Mouse (Mus musculus): ENCODE results near the gene Cacnb3. TPM values are rescaled to one million over a fixed set of nuclear protein-coding genes. Genes with fewer than 3 reads are reported as not detected.

Cacnb3 gene
- total and polyA plus RNA-seq, 2 experiments from 2014 or later, result 139 to 191 TPM

DNA sequence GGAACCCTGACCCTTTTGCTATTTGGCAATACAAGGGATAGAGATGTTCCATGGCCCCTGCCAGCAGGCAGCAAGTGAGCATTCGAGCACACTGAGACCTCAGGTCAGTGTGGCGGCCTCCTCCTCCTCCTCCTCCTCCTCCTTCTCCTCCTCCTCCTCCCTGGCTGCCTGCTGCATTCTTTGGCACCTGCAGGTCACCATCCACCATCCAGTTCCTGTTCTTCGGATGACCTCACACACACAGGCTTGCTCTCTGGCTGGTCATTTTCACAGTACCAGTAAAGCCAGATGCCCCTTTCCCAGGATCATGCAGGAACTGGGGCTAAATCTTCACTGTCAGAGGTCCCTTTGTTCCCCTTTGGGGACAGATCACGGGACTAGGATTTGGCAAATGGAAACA is 39.2 kb upstream of the Cacnb3 start:
- no peak overlapping the region for H3K4me3 ChIP-seq (ENCODE audit: low read depth, low read length)
- H3K27me3 ChIP-seq (ENCODE audit: insufficient read depth, low read length), result no peaks in the 10 kb centered on the region
- H3K9me3 ChIP-seq (ENCODE audit: low read length), result no peaks in the 10 kb centered on the region
- peaks cover 61% of the 10 kb centered on the region for H3K36me3 ChIP-seq (ENCODE audit: insufficient read depth)
- H3K4me2 ChIP-seq (ENCODE audit: low read depth), result no peak overlapping the region
- H3K9ac ChIP-seq, result no peak overlapping the region
- no peak for DNase-seq
- WGBS, result 55% methylated on average over 4 of the region's 4 CpGs
- ATAC-seq, result no peak
- H3K4me1 ChIP-seq (ENCODE audit: insufficient read depth), result no peaks in the 10 kb centered on the region
- H3K27ac ChIP-seq (ENCODE audit: low read depth, low read length), result no peak overlapping the region
- no peak for TF ChIP-seq CTCF (IDR thresholded peaks at IDR 0.05; ENCODE audit: low read depth)

DNA sequence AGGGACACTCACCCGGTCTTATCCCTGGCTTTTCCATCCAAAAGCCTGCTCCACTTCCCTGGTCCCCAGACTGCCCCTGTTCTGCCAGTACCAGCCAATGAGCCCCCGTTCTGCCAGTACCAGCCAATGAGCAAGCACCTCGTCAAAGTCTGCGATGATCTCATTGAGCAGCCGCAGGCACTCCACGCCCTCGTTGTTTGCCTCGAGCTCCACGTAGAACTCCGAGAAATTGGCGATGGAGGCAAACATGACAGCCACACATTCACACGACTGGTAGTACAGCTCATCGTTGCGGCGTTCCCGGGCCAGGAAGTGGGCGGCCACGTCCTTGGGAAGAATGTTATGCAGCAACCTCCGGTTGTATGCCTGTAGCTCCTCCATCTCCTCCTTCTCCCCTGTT is 36.4 kb upstream of the Cacnb3 start:
- 80% methylated on average over 19 of the region's 19 CpGs for WGBS
- no peak for TF ChIP-seq CTCF (IDR thresholded peaks at IDR 0.05; ENCODE audit: low read depth)

GRCm38 (mm10) chr15:98595049-98595448 is 35.6 kb upstream of the Cacnb3 start:
- peaks cover 90% of the 10 kb centered on the region for H3K36me3 ChIP-seq (ENCODE audit: insufficient read depth)
- H3K9me3 ChIP-seq (ENCODE audit: low read length), result no peaks in the 10 kb centered on the region
- no peak overlapping the region for H3K4me2 ChIP-seq (ENCODE audit: low read depth)
- 94% methylated on average over 5 of the region's 5 CpGs for WGBS
- H3K4me3 ChIP-seq (ENCODE audit: low read depth, low read length), result no peak overlapping the region
- H3K27me3 ChIP-seq (ENCODE audit: insufficient read depth, low read length), result no peaks in the 10 kb centered on the region
- H3K27ac ChIP-seq (ENCODE audit: low read depth, low read length), result no peak overlapping the region
- no peak for ATAC-seq
- no peak for DNase-seq
- H3K9ac ChIP-seq, result no peak overlapping the region
- no peak for TF ChIP-seq CTCF (IDR thresholded peaks at IDR 0.05; ENCODE audit: low read depth)
- no peaks in the 10 kb centered on the region for H3K4me1 ChIP-seq (ENCODE audit: insufficient read depth)

More for the DNA sequence above, 36.4 kb upstream of the Cacnb3 start:
- H3K9me3 ChIP-seq (ENCODE audit: low read length), result no peaks in the 10 kb centered on the region
- peak; percentile 36; the same call in 1 of the 2 replicates for ATAC-seq
- H3K4me2 ChIP-seq (ENCODE audit: low read depth), result no peak overlapping the region
- H3K27ac ChIP-seq (ENCODE audit: low read depth, low read length), result no peak overlapping the region
- no peaks in the 10 kb centered on the region for H3K4me1 ChIP-seq (ENCODE audit: insufficient read depth)
- H3K9ac ChIP-seq, result no peak overlapping the region
- no peaks in the 10 kb centered on the region for H3K27me3 ChIP-seq (ENCODE audit: insufficient read depth, low read length)
- H3K4me3 ChIP-seq (ENCODE audit: low read depth, low read length), result no peak overlapping the region
- H3K36me3 ChIP-seq (ENCODE audit: insufficient read depth), result peaks cover 84% of the 10 kb centered on the region
- no peak for DNase-seq

GRCm38 (mm10) chr15:98596609-98597008 is 34.0 kb upstream of the Cacnb3 start:
- no peak for ATAC-seq
- no peak for DNase-seq
- H3K9ac ChIP-seq, result no peak overlapping the region
- WGBS, result 93% methylated on average over 14 of the region's 14 CpGs
- no peak overlapping the region for H3K4me2 ChIP-seq (ENCODE audit: low read depth)
- no peaks in the 10 kb centered on the region for H3K4me1 ChIP-seq (ENCODE audit: insufficient read depth)
- H3K27ac ChIP-seq (ENCODE audit: low read depth, low read length), result no peak overlapping the region
- no peak for TF ChIP-seq CTCF (IDR thresholded peaks at IDR 0.05; ENCODE audit: low read depth)
- no peaks in the 10 kb centered on the region for H3K9me3 ChIP-seq (ENCODE audit: low read length)
- H3K4me3 ChIP-seq (ENCODE audit: low read depth, low read length), result no peak overlapping the region
- no peaks in the 10 kb centered on the region for H3K27me3 ChIP-seq (ENCODE audit: insufficient read depth, low read length)
- H3K36me3 ChIP-seq (ENCODE audit: insufficient read depth), result peaks cover 88% of the 10 kb centered on the region

GRCm38 (mm10) chr15:98600036-98600709 is 30.5 kb upstream of the Cacnb3 start:
- Histone ChIP-seq H3K4me1 (ENCODE audit: insufficient read depth) (no peaks in the 10 kb centered on the region), H3K9me3 (ENCODE audit: low read length) (no peaks in the 10 kb centered on the region), H3K9ac (no peak overlapping the region), H3K36me3 (ENCODE audit: insufficient read depth) (peaks cover 73% of the 10 kb centered on the region), H3K4me3 (ENCODE audit: low read depth, low read length) (no peak overlapping the region), H3K4me2 (ENCODE audit: low read depth) (no peak overlapping the region), H3K27ac (ENCODE audit: low read depth, low read length) (no peak overlapping the region), H3K27me3 (ENCODE audit: insufficient read depth, low read length) (no peaks in the 10 kb centered on the region)
- TF ChIP-seq CTCF (IDR thresholded peaks at IDR 0.05; ENCODE audit: low read depth), result no peak
- DNase-seq, result no peak
- no peak for ATAC-seq
- 82% methylated on average over 12 of the region's 12 CpGs for WGBS

- Histone ChIP-seq H3K27me3 (ENCODE audit: insufficient read depth, low read length) (no peaks in the 10 kb centered on the region), H3K9me3 (ENCODE audit: low read length) (no peaks in the 10 kb centered on the region), H3K4me3 (ENCODE audit: low read depth, low read length) (no peak overlapping the region), H3K9ac (no peak overlapping the region), H3K4me1 (ENCODE audit: insufficient read depth) (no peaks in the 10 kb centered on the region), H3K27ac (ENCODE audit: low read depth, low read length) (no peak overlapping the region), H3K4me2 (ENCODE audit: low read depth) (no peak overlapping the region), H3K36me3 (ENCODE audit: insufficient read depth) (peaks cover 57% of the 10 kb centered on the region)
- no peak for TF ChIP-seq CTCF (IDR thresholded peaks at IDR 0.05; ENCODE audit: low read depth)
- WGBS, result 78% methylated on average over 7 of the region's 7 CpGs
- DNase-seq (no peak), ATAC-seq (no peak)
These were observed 28.8 kb upstream of the Cacnb3 start for GRCm38 (mm10) chr15:98601832-98602190.

GRCm38 (mm10) chr15:98602191-98602881 is 28.3 kb upstream of the Cacnb3 start:
- H3K4me3 ChIP-seq (ENCODE audit: low read depth, low read length), result no peak overlapping the region
- no peaks in the 10 kb centered on the region for H3K27me3 ChIP-seq (ENCODE audit: insufficient read depth, low read length)
- no peak for TF ChIP-seq CTCF (IDR thresholded peaks at IDR 0.05; ENCODE audit: low read depth)
- no peak overlapping the region for H3K4me2 ChIP-seq (ENCODE audit: low read depth)
- DNase-seq (no peak), ATAC-seq (no peak)
- no peak overlapping the region for H3K27ac ChIP-seq (ENCODE audit: low read depth, low read length)
- WGBS, result 68% methylated on average over 13 of the region's 13 CpGs
- H3K9ac ChIP-seq, result no peak overlapping the region
- no peaks in the 10 kb centered on the region for H3K4me1 ChIP-seq (ENCODE audit: insufficient read depth)
- H3K9me3 ChIP-seq (ENCODE audit: low read length), result no peaks in the 10 kb centered on the region
- peaks cover 52% of the 10 kb centered on the region for H3K36me3 ChIP-seq (ENCODE audit: insufficient read depth)
